Mouse (Mus musculus) bone marrow, adult 2 months (tissue): ENCODE data around the gene Ptpn6. TPM values are rescaled to one million over a fixed set of nuclear protein-coding genes. Genes with fewer than 3 reads are reported as not detected.

Experiments used
- H3K27ac ChIP-seq: fragments of 200-500 bp; 2 replicates; pipeline ENCODE4 v1.5.1; 2012; ENCODE audit warnings: low read depth, mild to moderate bottlenecking, control low read depth, inconsistent platforms, low read length; ENCODE audit not compliant: control insufficient read depth, poor library complexity, insufficient read depth
- H3K4me1 ChIP-seq: fragments of 200-500 bp; 2 replicates; pipeline ENCODE4 v1.6.1; 2011; ENCODE audit warnings: low read length; ENCODE audit not compliant: control insufficient read depth, insufficient read depth
- H3K4me3 ChIP-seq: fragments of 200-500 bp; replicated peaks from 2 replicates; pipeline ENCODE3; 2011; ENCODE audit warnings: mild to moderate bottlenecking, low read depth, low read length, control low read depth; ENCODE audit not compliant: control insufficient read depth
- CTCF ChIP-seq: fragments of 200-500 bp; IDR thresholded peaks from 2 replicates; pipeline ENCODE4 v1.5.1; 2011; ENCODE audit warnings: low read length, control low read depth; ENCODE audit not compliant: control insufficient read depth, insufficient read depth
- POLR2A ChIP-seq: fragments of 200-500 bp; IDR thresholded peaks from 2 replicates; pipeline ENCODE4 v1.6.1; 2011; ENCODE audit warnings: low read depth, mild to moderate bottlenecking, control low read depth, low read length, borderline replicate concordance; ENCODE audit not compliant: control insufficient read depth
- WGBS: fragments of 180-500 bp; shearing (Covaris S2); methylation state at CpG from one replicate; pipeline ENCODE4 v1.1.7; 2018; 5-methylcytosine and 5-hydroxymethylcytosine counted together
- polyA plus RNA-seq: library from polyadenylated mRNA; stranded (reverse); fragments of >200 nt; gene quantifications from 2 replicates; pipeline ENCODE4 v1.2.4, GENCODE M21; 2011; ENCODE audit warnings: low replicate concordance; ENCODE audit not compliant: missing spikeins, insufficient read depth, insufficient read length

Gene Ptpn6
- polyA plus RNA-seq, 1 experiment: 439 TPM

DNA sequence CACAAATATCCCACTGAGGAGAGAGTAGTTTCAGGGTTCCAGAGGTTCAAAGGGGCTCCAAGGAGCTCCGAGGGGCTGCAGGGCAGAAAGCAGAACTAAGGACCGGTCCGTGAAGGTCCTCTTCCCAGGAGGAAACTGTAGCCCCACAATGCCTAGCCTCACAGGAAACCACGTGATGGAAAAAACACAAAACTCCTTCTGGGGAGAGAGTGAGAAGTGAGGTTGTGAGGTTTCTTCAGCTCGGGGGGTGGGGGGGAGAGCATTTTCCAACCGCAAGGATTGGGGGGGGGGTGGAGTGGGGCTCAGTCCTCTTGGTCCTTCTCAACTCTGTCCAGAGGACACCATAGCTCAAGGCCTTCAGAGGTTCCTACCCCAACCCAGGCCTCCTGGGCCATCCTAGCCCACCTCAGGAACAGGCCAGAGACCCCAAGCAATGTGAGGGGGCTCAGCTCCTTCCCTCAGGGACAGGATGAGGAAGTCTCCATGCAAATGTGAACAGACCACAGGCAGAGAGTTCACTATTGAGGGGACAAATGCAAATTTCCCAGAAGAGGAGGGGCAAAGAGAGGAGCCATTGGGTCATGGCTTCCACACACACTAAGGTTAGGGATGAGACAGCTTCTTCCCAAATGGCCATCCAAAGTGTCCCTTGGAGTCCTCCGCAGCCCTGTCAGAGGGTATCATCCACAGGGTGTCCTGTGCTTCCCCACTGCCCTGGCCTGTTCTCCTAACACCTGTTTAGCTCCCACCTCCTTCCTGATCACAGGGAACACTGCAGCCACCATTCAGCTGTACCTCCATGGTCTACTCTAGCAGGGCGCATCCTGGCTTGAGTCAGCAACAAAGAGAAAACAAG, 8.4 kb downstream of the Ptpn6 start:
- Histone ChIP-seq H3K4me1 (peaks cover 12% of the 10 kb centered on the region), H3K4me3 (peak overlapping the region; percentile 70)
- 15% methylated on average over 8 of the region's 8 CpGs for WGBS

DNA sequence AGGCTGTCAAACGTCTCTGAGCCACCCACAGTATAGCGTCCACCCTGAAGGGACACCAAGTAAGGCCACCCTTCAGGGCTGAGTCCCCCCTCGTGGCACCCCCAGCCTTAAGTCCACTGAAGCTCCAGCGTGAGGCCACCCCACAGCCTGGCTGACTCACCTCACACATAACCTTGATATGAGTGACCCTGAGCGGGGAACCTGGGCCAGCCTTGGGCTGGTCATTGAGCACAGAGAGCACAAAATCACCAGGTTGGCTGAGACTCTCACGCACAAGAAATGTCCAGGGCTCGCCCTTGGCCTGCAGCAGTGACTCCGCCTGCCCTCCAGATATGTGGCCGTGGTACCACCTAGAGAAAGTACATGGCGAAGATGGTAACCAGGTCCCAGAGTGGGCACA, 9.9 kb downstream of the Ptpn6 start:
- Histone ChIP-seq H3K27ac (no peak overlapping the region), H3K4me3 (no peak overlapping the region), H3K4me1 (peaks cover 18% of the 10 kb centered on the region)
- 90% methylated on average over 10 of the region's 10 CpGs for WGBS
- no peak for TF ChIP-seq POLR2A
- no peak for TF ChIP-seq CTCF

More for the DNA sequence above, 8.4 kb downstream of the Ptpn6 start:
- TF ChIP-seq CTCF: no peak
- TF ChIP-seq POLR2A: no peak
- H3K27ac ChIP-seq: peak overlapping the region; percentile 95

DNA sequence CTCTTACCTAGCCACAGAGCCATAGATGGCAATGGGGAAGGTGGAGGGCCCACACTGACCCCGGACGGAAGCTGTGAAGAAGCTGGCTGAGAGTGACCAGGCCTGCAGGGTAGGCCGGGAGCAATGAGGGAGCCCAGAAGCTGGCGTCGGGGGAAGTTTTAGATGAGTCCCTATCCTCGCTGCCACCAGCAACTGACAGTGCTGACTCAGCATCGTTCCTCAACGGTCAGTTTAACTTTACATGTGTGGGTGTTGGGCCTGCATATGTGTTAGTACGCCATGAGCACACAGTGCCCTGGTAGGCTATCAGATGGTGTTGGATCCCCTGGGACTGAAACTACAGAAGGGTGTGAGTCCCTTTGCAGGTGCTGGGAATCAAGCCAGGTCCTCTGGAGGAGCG, 14.0 kb downstream of the Ptpn6 start:
- peak overlapping the region; percentile 80 for H3K27ac ChIP-seq
- H3K4me1 ChIP-seq: peaks cover 28% of the 10 kb centered on the region
- WGBS: 36% methylated on average over 10 of the region's 10 CpGs
- H3K4me3 ChIP-seq: no peak overlapping the region
- no peak for TF ChIP-seq CTCF
- no peak for TF ChIP-seq POLR2A

- TF ChIP-seq CTCF (no peak), POLR2A (no peak)
- H3K27ac ChIP-seq: peak overlapping the region; percentile 80
- H3K4me1 ChIP-seq: peaks cover 24% of the 10 kb centered on the region
- H3K4me3 ChIP-seq: peak overlapping the region; percentile 41
- WGBS: 15% methylated on average over 8 of the region's 8 CpGs
Observed at GRCm38 (mm10) chr6:124723541-124723940, 15.0 kb downstream of the Ptpn6 start.

DNA sequence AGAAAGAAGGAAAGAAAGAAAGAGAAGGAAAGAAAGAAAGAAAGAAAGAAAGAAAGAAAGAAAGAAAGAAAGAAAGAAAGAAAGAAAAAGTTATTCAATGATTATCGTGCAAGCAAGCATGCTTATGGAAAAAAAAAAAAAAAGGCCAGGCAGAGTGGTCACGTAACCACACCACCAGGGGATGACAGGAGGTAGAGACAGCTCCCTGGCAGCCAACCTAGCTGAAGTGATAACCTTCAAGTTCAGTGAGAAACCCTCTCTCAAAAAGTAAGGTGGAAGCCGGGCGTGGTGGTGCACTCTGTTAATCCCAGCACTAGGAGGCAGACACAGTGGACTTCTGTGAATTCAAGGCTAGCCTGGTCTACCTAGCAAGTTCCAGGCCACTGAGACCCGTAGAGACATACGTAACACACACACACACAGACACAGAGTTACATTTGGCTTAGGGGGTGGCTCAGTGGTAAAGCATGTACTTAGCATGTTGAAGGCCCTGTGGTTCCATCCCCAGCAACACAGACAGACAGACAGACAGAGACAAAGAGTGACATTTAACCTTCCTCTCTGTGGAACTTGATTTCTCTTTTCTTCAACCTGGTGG, 15.5 kb downstream of the Ptpn6 start:
- Histone ChIP-seq H3K4me3 (peak overlapping the region; percentile 41), H3K4me1 (peaks cover 24% of the 10 kb centered on the region), H3K27ac (peak overlapping the region; percentile 80)
- WGBS: 52% methylated on average over 6 of the region's 6 CpGs
- TF ChIP-seq CTCF: no peak

GRCm38 (mm10) chr6:124720904-124721303, 17.6 kb downstream of the Ptpn6 start:
- Histone ChIP-seq H3K4me3 (no peak overlapping the region), H3K4me1 (peaks cover 24% of the 10 kb centered on the region), H3K27ac (peak overlapping the region; percentile 65)
- TF ChIP-seq CTCF: no peak
- TF ChIP-seq POLR2A: no peak
- 33% methylated on average over 11 of the region's 11 CpGs for WGBS

DNA sequence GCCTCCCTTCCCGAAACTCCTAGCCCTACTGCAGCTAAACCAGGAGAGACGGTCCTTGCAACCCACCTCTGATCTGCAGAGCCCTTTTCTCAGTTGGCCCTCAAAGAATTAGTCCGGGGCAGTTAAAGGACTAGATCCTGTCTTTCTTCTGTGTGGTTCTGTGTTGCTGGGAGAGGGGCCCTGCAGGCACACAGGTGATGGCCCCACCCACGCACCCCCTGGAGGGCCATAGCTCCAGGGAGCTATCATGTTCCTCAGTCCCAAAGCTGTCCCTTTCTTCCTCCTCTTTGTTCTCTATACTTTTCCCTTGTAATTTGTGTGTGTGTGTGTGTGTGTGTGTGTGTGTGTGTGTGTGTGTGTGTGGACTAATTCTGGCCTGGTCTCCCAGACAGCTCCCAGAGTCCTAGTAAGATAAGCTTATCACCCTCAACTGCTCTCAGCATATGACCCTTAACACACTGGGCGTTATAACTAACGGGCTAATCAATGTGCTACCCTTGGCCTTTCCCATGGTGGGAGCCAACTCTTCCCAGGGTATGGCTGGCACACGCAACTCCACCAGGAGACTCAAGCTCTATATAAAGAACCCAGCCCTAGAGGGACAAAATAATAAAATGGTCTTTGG, 19.0 kb downstream of the Ptpn6 start:
- Histone ChIP-seq H3K27ac (peak overlapping the region; percentile 6; the same call in 1 of the 2 replicates), H3K4me3 (no peak overlapping the region), H3K4me1 (peaks cover 17% of the 10 kb centered on the region)
- TF ChIP-seq CTCF (no peak), POLR2A (no peak)
- 73% methylated on average over 7 of the region's 7 CpGs for WGBS

GRCm38 (mm10) chr6:124718703-124719102, 19.8 kb downstream of the Ptpn6 start:
- 90% methylated on average over 16 of the region's 16 CpGs for WGBS
- peak overlapping the region; percentile 6; the same call in 1 of the 2 replicates for H3K27ac ChIP-seq
- H3K4me3 ChIP-seq: no peak overlapping the region
- TF ChIP-seq CTCF: no peak
- TF ChIP-seq POLR2A: no peak
- peaks cover 15% of the 10 kb centered on the region for H3K4me1 ChIP-seq
